Mouse (Mus musculus): ENCODE measurements around the gene Ccdc162. TPM values are rescaled to one million over a fixed set of nuclear protein-coding genes. Genes with fewer than 3 reads are reported as not detected.

Ccdc162 gene
- 0.96 and 1.4 TPM in 2 replicates for polyA plus RNA-seq (2016; fragmentation: Nextera tagmentation; extraction: Ambion mirVana)

DNA sequence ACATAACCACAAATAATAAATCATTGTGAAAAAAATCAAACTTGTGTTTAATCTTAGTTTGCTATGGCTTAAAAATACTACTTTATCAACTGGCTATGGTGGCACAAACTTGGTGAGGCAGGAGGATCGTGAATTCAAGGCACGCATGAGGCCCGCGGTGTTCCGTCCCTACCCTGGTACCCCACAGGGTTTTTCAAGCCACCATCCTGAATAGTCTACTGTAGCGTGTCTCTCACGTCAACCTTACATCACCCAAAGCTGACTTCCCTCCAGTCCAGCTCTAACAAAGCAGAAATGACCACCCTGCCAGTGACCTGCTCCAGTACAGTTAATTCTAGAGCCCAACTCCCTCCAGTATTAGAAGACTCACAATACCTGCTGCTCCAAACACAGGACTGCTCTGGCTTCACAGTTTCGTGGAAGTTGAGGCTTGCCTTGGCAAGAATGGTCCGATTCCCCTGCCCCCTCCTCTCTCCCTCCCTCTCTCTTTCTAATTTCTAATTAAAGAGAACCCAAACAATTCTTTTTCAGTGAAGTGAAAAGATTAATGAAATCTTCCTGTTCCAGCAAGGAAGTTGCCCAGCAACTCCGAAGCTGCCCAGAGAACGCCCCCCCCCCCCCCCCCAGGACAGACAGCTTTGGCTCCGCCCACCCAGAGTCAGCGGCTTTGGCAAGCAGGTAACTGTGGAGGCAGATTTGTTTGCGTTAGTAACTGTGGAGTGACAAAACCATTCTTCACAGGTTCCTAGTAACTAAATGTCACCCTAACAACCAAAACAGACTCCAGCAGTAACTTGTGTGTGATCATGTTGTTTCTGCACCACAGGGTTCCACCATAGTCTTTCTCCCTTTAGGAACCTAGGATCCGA is at the start of gene Ccdc162:
Ccdc162 (minus strand) TSS at position 606 of the 869 bp plus-strand sequence.
- Histone ChIP-seq H3K4me1 (peaks cover 15% of the 10 kb centered on the region), H3K9me3 (replicated peaks) (no peaks in the 10 kb centered on the region), H3K4me3 (no peak within 1 kb of the TSS), H3K27ac (0 out of 2 replicates have a peak within 1 kb of the TSS, but pooled peaks have one; percentile 30), H3K4me2 (replicated peaks) (peak within 1 kb of the TSS; percentile 30), H3K27me3 (no peaks in the 10 kb centered on the region), H3K36me3 (no peaks in the 10 kb centered on the region), H3K9ac (no peak within 1 kb of the TSS)
- peak; percentile 66 for ATAC-seq (ENCODE audit: low FRiP score)
- WGBS, result 43% methylated on average over 15 of the region's 15 CpGs

DNA sequence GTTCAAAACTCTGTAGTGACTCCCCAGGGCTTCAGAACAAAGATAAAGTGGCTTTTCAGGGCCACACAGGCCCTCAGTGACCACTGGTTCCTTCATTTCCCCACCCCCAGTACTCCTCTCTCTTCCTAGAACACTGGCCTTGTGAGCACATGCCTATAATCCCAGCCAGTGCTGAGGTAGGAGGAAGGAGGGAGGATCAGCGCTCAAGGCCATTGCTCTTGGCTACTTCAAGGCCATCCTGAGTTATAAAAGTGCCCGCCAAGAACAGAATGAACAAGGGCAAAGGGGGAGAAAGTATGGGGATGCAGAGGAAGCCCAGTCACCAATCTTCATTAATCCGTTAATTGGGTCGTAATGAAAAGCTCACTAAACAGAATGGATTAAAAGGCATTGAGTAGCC is 49.2 kb upstream of the Ccdc162 start:
- H3K36me3 ChIP-seq, result no peaks in the 10 kb centered on the region
- no peaks in the 10 kb centered on the region for H3K27me3 ChIP-seq
- H3K4me2 ChIP-seq (replicated peaks), result no peak overlapping the region
- WGBS, result 92% methylated on average over 4 of the region's 4 CpGs
- no peak for ATAC-seq (ENCODE audit: low FRiP score)
- no peak overlapping the region for H3K27ac ChIP-seq
- H3K9me3 ChIP-seq (replicated peaks), result no peaks in the 10 kb centered on the region
- no peak overlapping the region for H3K9ac ChIP-seq
- H3K4me3 ChIP-seq, result no peak overlapping the region
- H3K4me1 ChIP-seq, result no peaks in the 10 kb centered on the region

DNA sequence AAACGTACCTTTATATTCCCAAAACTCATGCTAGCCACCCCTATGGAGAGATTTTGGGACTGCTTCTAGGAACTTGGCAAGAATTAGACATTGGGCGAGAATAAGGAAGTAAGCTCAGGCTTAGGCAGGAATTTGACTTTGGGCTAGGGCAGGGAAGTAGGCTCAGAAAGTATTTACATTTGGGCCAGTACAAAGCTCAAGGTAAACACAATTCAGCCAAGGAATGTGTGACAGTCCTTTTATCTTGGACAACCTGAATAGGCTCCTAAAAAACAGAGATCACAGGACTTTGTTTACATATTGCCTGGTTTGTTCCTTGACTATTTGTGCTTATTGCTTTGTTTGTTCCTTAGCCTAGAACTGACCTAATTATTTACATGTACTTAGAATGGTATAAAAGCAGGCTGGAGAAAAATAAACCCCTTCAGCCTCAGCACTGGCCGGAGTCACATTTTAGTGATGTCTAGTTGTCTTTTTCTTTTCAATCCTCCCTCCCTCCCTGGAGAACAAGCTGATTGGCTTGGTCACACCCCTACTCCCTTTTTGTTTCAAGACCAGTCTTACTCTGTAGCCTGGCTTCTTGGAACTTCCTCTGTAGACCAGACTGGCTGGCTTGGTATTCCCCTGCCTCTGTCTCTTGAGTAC is 47.4 kb upstream of the Ccdc162 start:
- Histone ChIP-seq H3K9ac (no peak overlapping the region), H3K4me2 (replicated peaks) (no peak overlapping the region), H3K27me3 (no peaks in the 10 kb centered on the region), H3K9me3 (replicated peaks) (no peaks in the 10 kb centered on the region), H3K4me3 (no peak overlapping the region), H3K27ac (no peak overlapping the region), H3K4me1 (no peaks in the 10 kb centered on the region), H3K36me3 (no peaks in the 10 kb centered on the region)
- no peak for ATAC-seq (ENCODE audit: low FRiP score)
- WGBS, result 88% methylated on average over 3 of the region's 3 CpGs

DNA sequence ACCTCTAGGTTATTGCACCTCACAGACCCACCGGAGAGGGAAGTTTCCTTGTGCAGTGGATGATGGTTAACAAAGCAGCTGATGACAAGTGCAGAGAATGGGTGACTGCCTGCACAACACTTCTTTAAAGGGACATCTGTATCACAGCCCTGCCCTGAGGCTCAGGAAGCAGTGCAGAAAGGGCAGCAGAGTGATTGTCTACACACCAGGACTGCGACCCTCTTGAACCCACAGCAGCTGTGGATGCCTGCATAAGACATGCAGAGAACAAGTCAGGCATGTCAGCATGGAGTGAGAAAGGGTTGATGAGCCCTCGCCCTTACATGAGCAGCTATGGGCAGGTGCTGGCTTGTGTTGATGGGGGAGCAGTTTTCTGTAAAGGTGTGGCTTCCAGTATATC is 44.4 kb upstream of the Ccdc162 start:
- Histone ChIP-seq H3K9me3 (replicated peaks) (no peaks in the 10 kb centered on the region), H3K36me3 (no peaks in the 10 kb centered on the region), H3K9ac (no peak overlapping the region), H3K4me3 (no peak overlapping the region), H3K27ac (no peak overlapping the region), H3K4me2 (replicated peaks) (no peak overlapping the region), H3K4me1 (no peaks in the 10 kb centered on the region), H3K27me3 (no peaks in the 10 kb centered on the region)
- 63% methylated on average over 3 of the region's 3 CpGs for WGBS
- no peak for ATAC-seq (ENCODE audit: low FRiP score)

DNA sequence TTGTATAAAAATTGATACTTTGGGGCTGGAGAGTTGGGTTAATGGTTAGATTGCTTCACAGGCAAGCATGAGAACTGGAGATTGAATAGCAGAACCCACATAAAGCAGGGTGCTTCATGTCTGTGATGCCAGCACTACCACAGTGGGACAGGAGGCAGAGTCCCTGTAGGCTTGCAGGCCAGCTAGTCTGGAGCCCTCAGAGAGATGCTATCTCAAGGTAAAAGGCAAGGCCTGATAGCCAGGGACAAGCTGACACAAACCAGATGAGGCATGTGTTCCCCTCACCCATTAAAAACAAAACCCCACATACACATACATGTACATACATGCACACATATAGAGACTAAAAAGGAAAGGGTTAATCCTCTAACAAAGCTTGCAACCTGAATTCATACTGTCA is 41.6 kb upstream of the Ccdc162 start:
- Histone ChIP-seq H3K27ac (no peak overlapping the region), H3K36me3 (no peaks in the 10 kb centered on the region), H3K4me2 (replicated peaks) (no peak overlapping the region), H3K4me3 (no peak overlapping the region), H3K27me3 (no peaks in the 10 kb centered on the region), H3K9me3 (replicated peaks) (no peaks in the 10 kb centered on the region), H3K9ac (no peak overlapping the region), H3K4me1 (no peaks in the 10 kb centered on the region)
- no peak for ATAC-seq (ENCODE audit: low FRiP score)

DNA sequence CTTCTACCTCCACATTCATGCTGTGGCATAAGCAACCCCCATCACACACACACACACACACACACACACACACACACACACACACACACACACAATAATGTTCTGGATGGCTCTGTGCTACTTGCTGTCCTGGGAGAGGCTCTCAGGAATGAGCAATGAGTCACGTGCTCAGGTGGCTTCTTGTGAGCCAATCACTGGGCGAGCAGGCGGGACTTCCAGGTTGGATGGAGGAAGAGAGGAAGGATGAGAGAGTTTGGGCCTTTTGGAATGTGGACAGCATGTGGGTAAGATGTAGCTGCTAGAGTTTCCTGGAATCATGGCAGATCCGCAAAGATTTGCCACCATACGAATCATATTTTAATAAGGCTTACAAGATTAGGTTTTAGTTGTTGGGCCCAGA is 40.8 kb upstream of the Ccdc162 start:
- no peaks in the 10 kb centered on the region for H3K4me1 ChIP-seq
- WGBS, result 97% methylated on average over 5 of the region's 5 CpGs
- no peaks in the 10 kb centered on the region for H3K27me3 ChIP-seq
- H3K27ac ChIP-seq, result no peak overlapping the region
- no peak overlapping the region for H3K4me2 ChIP-seq (replicated peaks)
- H3K9me3 ChIP-seq (replicated peaks), result no peaks in the 10 kb centered on the region
- no peak overlapping the region for H3K4me3 ChIP-seq
- no peaks in the 10 kb centered on the region for H3K36me3 ChIP-seq
- no peak for ATAC-seq (ENCODE audit: low FRiP score)
- no peak overlapping the region for H3K9ac ChIP-seq

DNA sequence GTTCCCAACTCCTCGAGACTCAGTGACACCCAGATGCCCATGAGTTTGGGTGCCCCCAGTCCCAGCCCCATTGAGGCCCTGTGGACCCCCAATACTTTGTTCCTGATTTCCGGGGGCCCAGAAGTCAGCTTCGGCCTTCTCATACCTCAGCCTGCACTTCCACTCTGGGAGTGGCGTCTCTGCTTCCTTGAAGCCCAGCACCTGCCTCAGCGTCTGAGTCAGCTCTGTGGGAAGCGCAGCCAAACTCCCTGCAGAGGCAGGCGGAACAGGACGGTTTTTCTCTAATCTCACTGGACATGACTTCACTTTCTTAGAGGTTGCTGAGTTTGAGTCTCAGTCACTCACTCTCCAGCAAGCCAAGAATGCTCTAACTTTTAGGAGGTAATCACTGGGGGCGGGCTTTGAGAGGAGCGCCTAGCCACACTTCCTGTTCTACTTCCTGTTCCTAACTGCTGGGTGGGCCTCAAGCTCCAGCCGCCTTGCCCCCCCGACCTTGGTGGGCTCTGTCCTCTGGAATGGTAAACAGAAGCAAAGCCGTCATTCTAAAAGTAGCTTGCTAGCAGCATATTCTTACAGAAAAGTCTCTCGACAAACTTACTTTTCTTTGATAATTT is 35.5 kb upstream of the Ccdc162 start:
- Histone ChIP-seq H3K4me3 (no peak overlapping the region), H3K4me1 (no peaks in the 10 kb centered on the region), H3K9me3 (replicated peaks) (no peaks in the 10 kb centered on the region), H3K27ac (no peak overlapping the region), H3K9ac (no peak overlapping the region), H3K36me3 (no peaks in the 10 kb centered on the region), H3K27me3 (no peaks in the 10 kb centered on the region), H3K4me2 (replicated peaks) (no peak overlapping the region)
- ATAC-seq (ENCODE audit: low FRiP score), result no peak
- 84% methylated on average over 14 of the region's 14 CpGs for WGBS

DNA sequence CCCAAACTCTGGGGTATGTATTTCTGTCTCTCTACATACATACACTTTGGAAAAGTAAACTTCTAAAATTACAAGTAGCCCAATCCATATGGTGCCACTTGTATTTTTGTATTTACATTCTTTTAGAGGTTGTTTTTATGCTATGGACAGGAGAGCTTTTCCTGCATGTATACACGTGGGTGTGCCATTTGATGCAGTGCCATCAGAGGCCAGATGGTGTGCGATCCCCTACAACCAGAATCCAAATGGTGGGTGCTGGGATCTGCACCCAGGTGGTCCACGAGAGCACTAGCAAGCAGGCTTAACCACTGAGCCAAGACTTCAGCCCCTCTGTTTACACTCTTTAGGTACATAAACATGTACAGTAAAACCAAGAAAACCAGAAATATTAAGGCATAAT is 32.9 kb upstream of the Ccdc162 start:
- Histone ChIP-seq H3K9me3 (replicated peaks) (no peaks in the 10 kb centered on the region), H3K4me2 (replicated peaks) (no peak overlapping the region), H3K27ac (no peak overlapping the region), H3K4me3 (no peak overlapping the region), H3K9ac (no peak overlapping the region), H3K36me3 (peaks cover 5% of the 10 kb centered on the region; the same call in 1 of the 2 replicates), H3K27me3 (no peaks in the 10 kb centered on the region), H3K4me1 (no peaks in the 10 kb centered on the region)
- WGBS, result 79% methylated on average over 3 of the region's 3 CpGs
- ATAC-seq (ENCODE audit: low FRiP score), result no peak

DNA sequence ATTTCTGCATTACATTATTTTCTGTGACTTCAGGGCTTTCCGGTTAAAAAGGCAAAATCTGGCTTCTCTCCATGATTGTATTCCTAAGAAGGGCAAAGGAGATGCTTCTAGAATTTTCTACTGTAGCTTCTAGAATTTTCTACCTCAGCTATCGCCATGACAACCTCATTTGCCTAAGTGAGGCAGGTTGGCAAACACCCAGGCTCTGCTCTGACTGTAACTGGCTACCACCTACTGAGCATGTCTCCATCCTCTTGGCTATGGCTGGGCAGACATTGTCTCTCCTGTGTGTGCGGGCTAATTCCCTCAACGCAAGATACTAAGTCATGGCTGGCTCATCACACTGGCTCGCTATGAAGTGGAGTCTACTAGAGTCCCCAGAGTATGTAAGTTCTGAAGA is 30.1 kb upstream of the Ccdc162 start:
- WGBS, result 94% methylated on average over 5 of the region's 5 CpGs
- no peak overlapping the region for H3K27ac ChIP-seq
- no peaks in the 10 kb centered on the region for H3K27me3 ChIP-seq
- no peak overlapping the region for H3K9ac ChIP-seq
- H3K4me3 ChIP-seq, result no peak overlapping the region
- no peak overlapping the region for H3K4me2 ChIP-seq (replicated peaks)
- no peaks in the 10 kb centered on the region for H3K4me1 ChIP-seq
- peaks cover 5% of the 10 kb centered on the region; the same call in 1 of the 2 replicates for H3K36me3 ChIP-seq
- no peaks in the 10 kb centered on the region for H3K9me3 ChIP-seq (replicated peaks)
- ATAC-seq (ENCODE audit: low FRiP score), result no peak

DNA sequence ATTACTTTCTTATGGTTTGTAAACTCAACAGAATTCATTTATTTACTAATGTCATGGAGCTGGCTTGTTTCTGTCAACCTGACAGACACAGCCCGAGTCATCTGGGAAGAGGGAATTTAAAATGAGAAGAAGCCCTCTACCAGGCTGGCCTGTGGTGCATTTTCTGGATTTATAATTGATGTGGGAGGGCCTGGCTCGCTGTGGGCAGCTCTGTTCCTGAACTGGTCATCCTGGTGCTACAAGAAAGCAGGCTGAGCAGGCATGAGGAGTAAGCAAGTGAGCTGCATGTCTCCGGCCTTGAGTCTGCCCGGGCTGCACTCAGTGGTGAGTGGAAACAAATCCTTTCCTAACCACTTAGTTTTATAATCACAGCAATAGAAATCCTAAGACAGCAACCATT is 27.6 kb upstream of the Ccdc162 start:
- ATAC-seq (ENCODE audit: low FRiP score), result no peak
- no peaks in the 10 kb centered on the region for H3K4me1 ChIP-seq
- H3K36me3 ChIP-seq, result peaks cover 5% of the 10 kb centered on the region; the same call in 1 of the 2 replicates
- no peak overlapping the region for H3K4me2 ChIP-seq (replicated peaks)
- H3K9me3 ChIP-seq (replicated peaks), result no peaks in the 10 kb centered on the region
- WGBS, result 86% methylated on average over 4 of the region's 4 CpGs
- H3K4me3 ChIP-seq, result no peak overlapping the region
- H3K27me3 ChIP-seq, result no peaks in the 10 kb centered on the region
- no peak overlapping the region for H3K27ac ChIP-seq
- no peak overlapping the region for H3K9ac ChIP-seq

DNA sequence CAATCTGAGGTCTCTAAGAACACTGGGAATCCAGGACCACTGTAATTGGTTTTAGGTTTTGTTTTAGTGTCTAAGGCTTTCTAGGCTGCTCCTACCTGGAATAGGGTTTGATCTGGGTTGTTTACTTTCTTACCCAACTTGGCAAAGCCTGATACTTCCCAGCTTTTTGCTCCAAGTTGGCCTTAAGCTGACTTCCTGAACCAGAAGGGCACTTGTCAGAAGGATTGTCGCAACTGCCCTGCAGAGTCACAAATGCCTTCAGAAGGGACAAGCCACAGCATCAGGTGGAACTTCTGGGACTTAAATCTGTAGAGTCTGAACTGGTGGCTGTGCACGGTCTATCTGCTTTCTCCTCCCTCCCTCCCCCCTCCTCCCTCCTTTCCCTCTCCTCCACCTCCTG is 23.8 kb upstream of the Ccdc162 start:
- Histone ChIP-seq H3K27me3 (no peaks in the 10 kb centered on the region), H3K4me1 (no peaks in the 10 kb centered on the region), H3K4me3 (no peak overlapping the region), H3K36me3 (peaks cover 17% of the 10 kb centered on the region), H3K4me2 (replicated peaks) (no peak overlapping the region), H3K9me3 (replicated peaks) (no peaks in the 10 kb centered on the region), H3K27ac (no peak overlapping the region), H3K9ac (no peak overlapping the region)
- 93% methylated on average over 2 of the region's 2 CpGs for WGBS
- no peak for ATAC-seq (ENCODE audit: low FRiP score)

DNA sequence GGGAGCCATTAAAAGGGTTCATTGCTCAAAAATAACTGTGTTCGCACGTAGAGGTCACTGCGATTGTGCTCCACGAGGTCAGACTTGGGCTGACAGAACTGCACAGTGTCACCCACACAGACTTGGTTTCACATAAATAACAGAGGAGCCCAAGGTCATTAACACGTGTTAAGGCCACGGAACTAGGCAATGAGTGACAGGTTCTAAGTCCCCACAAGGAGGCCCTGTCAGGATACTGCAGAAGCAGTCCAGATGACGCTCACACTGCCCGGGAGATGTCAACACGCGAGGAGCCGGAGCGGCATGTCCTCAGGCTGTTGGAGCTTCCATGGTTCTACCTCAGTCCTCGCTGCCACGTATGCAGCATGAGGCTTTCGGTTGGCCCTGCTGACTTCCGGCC is 20.8 kb upstream of the Ccdc162 start:
- Histone ChIP-seq H3K27me3 (no peaks in the 10 kb centered on the region), H3K4me3 (no peak overlapping the region), H3K27ac (no peak overlapping the region), H3K36me3 (peaks cover 12% of the 10 kb centered on the region), H3K4me2 (replicated peaks) (no peak overlapping the region), H3K9me3 (replicated peaks) (no peaks in the 10 kb centered on the region), H3K4me1 (no peaks in the 10 kb centered on the region), H3K9ac (no peak overlapping the region)
- 95% methylated on average over 16 of the region's 16 CpGs for WGBS
- no peak for ATAC-seq (ENCODE audit: low FRiP score)
